Mouse (Mus musculus): ENCODE measurements around the gene Gm38431. TPM values are rescaled to one million over a fixed set of nuclear protein-coding genes. Genes with fewer than 3 reads are reported as not detected.
A peak's percentile ranks its signal among the peaks of the same experiment; 100 is the strongest.

Gm38431 gene
- total and polyA plus RNA-seq, 3 experiments, result 2.8 to 382 (median 95.6) TPM

GRCm38 (mm10) chr9:21039779-21040178 lies 52.0 kb downstream of the Gm38431 start:
- Histone ChIP-seq H3K9me3 (replicated peaks) (no peaks in the 10 kb centered on the region), H3K27me3 (ENCODE audit: insufficient read depth, low read length) (peaks cover 10% of the 10 kb centered on the region; the same call in 1 of the 2 replicates), H3K4me1 (ENCODE audit: insufficient read depth, low read depth, low read length) (peaks cover 36% of the 10 kb centered on the region), H3K36me3 (replicated peaks) (peaks cover 5% of the 10 kb centered on the region), H3K4me3 (ENCODE audit: low read depth, low read length) (no peak overlapping the region)
- ATAC-seq (ENCODE audit: extremely low read depth, insufficient number of reproducible peaks, low FRiP score, poor library complexity, severe bottlenecking) (peak; percentile 40; the same call in 1 of the 2 replicates), DNase-seq (ENCODE audit: low spot score) (no peak)
- peak; percentile 35; the same call in 1 of the 2 replicates for TF ChIP-seq TAL1 (conservative IDR thresholded peaks at IDR 0.05; ENCODE audit: low read depth, low read length)
- TF ChIP-seq CTCF (IDR thresholded peaks at IDR 0.05; ENCODE audit: low read depth, low read length), result no peak

- Histone ChIP-seq H3K36me3 (replicated peaks) (peaks cover 5% of the 10 kb centered on the region), H3K9me3 (replicated peaks) (no peaks in the 10 kb centered on the region), H3K27me3 (ENCODE audit: insufficient read depth, low read length) (peaks cover 10% of the 10 kb centered on the region; the same call in 1 of the 2 replicates), H3K4me3 (ENCODE audit: low read depth, low read length) (no peak overlapping the region), H3K4me1 (ENCODE audit: insufficient read depth, low read depth, low read length) (peaks cover 50% of the 10 kb centered on the region)
- no peak for TF ChIP-seq TAL1 (conservative IDR thresholded peaks at IDR 0.05; ENCODE audit: low read depth, low read length)
- no peak for TF ChIP-seq GATA1 (IDR thresholded peaks at IDR 0.05; ENCODE audit: borderline replicate concordance, low read length)
- TF ChIP-seq CTCF (IDR thresholded peaks at IDR 0.05; ENCODE audit: low read depth, low read length), result no peak
- TF ChIP-seq GATA2 (IDR thresholded peaks at IDR 0.05; ENCODE audit: borderline replicate concordance, low read depth, low read length), result no peak
- TF ChIP-seq POLR2AphosphoS5 (IDR thresholded peaks at IDR 0.05; ENCODE audit: insufficient replicate concordance, low read depth, low read length), result no peak
- ATAC-seq (ENCODE audit: extremely low read depth, insufficient number of reproducible peaks, low FRiP score, poor library complexity, severe bottlenecking) (no peak), DNase-seq (ENCODE audit: low spot score) (no peak)
Measured at GRCm38 (mm10) chr9:21037481-21037891, 54.3 kb downstream of the Gm38431 start.

- H3K36me3 ChIP-seq (replicated peaks), result peaks cover 5% of the 10 kb centered on the region
- ATAC-seq (ENCODE audit: extremely low read depth, insufficient number of reproducible peaks, low FRiP score, poor library complexity, severe bottlenecking), result no peak
- peaks cover 57% of the 10 kb centered on the region for H3K4me1 ChIP-seq (ENCODE audit: insufficient read depth, low read depth, low read length)
- H3K9me3 ChIP-seq (replicated peaks), result no peaks in the 10 kb centered on the region
- H3K27me3 ChIP-seq (ENCODE audit: insufficient read depth, low read length), result peaks cover 10% of the 10 kb centered on the region; the same call in 1 of the 2 replicates
- no peak for DNase-seq (ENCODE audit: low spot score)
- no peak for TF ChIP-seq GATA1 (IDR thresholded peaks at IDR 0.05; ENCODE audit: borderline replicate concordance, low read length)
- no peak for TF ChIP-seq GATA2 (IDR thresholded peaks at IDR 0.05; ENCODE audit: borderline replicate concordance, low read depth, low read length)
- TF ChIP-seq POLR2AphosphoS5 (IDR thresholded peaks at IDR 0.05; ENCODE audit: insufficient replicate concordance, low read depth, low read length), result no peak
- TF ChIP-seq TAL1 (conservative IDR thresholded peaks at IDR 0.05; ENCODE audit: low read depth, low read length), result no peak
- no peak for TF ChIP-seq CTCF (IDR thresholded peaks at IDR 0.05; ENCODE audit: low read depth, low read length)
- no peak overlapping the region for H3K4me3 ChIP-seq (ENCODE audit: low read depth, low read length)
Measured at GRCm38 (mm10) chr9:21036666-21037065, 55.1 kb downstream of the Gm38431 start.

GRCm38 (mm10) chr9:21036161-21036560 lies 55.6 kb downstream of the Gm38431 start:
- peaks cover 5% of the 10 kb centered on the region for H3K36me3 ChIP-seq (replicated peaks)
- DNase-seq (ENCODE audit: low spot score) (no peak), ATAC-seq (ENCODE audit: extremely low read depth, insufficient number of reproducible peaks, low FRiP score, poor library complexity, severe bottlenecking) (no peak)
- no peak for TF ChIP-seq GATA2 (IDR thresholded peaks at IDR 0.05; ENCODE audit: borderline replicate concordance, low read depth, low read length)
- no peak for TF ChIP-seq CTCF (IDR thresholded peaks at IDR 0.05; ENCODE audit: low read depth, low read length)
- no peaks in the 10 kb centered on the region for H3K9me3 ChIP-seq (replicated peaks)
- H3K4me1 ChIP-seq (ENCODE audit: insufficient read depth, low read depth, low read length), result peaks cover 57% of the 10 kb centered on the region
- peaks cover 10% of the 10 kb centered on the region; the same call in 1 of the 2 replicates for H3K27me3 ChIP-seq (ENCODE audit: insufficient read depth, low read length)
- H3K4me3 ChIP-seq (ENCODE audit: low read depth, low read length), result no peak overlapping the region

DNA sequence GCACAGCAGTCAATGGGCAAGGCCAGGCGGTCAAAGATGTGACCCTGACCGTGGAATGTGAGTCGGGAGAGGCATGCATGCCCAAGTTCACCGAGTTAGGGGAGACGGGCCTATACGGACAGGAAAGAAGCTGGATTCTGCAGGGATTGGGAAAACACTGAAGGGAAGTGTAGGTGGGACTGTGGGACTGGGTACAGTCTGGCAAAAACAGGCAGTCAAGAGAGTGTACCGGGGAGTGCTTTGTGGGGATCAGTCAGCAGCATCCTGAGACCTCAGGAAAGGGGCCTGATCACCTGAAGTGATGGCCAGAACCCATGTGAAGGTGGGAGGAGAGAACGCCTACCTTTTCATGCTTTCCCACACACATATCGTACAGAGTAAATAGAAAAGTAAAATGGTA lies 56.2 kb downstream of the Gm38431 start:
- Histone ChIP-seq H3K4me3 (ENCODE audit: low read depth, low read length) (no peak overlapping the region), H3K9me3 (replicated peaks) (no peaks in the 10 kb centered on the region), H3K4me1 (ENCODE audit: insufficient read depth, low read depth, low read length) (peaks cover 55% of the 10 kb centered on the region), H3K27me3 (ENCODE audit: insufficient read depth, low read length) (peaks cover 10% of the 10 kb centered on the region; the same call in 1 of the 2 replicates), H3K36me3 (replicated peaks) (peaks cover 5% of the 10 kb centered on the region)
- no peak for TF ChIP-seq POLR2AphosphoS5 (IDR thresholded peaks at IDR 0.05; ENCODE audit: insufficient replicate concordance, low read depth, low read length)
- TF ChIP-seq GATA2 (IDR thresholded peaks at IDR 0.05; ENCODE audit: borderline replicate concordance, low read depth, low read length), result no peak
- no peak for TF ChIP-seq TAL1 (conservative IDR thresholded peaks at IDR 0.05; ENCODE audit: low read depth, low read length)
- no peak for TF ChIP-seq GATA1 (IDR thresholded peaks at IDR 0.05; ENCODE audit: borderline replicate concordance, low read length)
- TF ChIP-seq CTCF (IDR thresholded peaks at IDR 0.05; ENCODE audit: low read depth, low read length), result no peak
- DNase-seq (ENCODE audit: low spot score) (no peak), ATAC-seq (ENCODE audit: extremely low read depth, insufficient number of reproducible peaks, low FRiP score, poor library complexity, severe bottlenecking) (no peak)

DNA sequence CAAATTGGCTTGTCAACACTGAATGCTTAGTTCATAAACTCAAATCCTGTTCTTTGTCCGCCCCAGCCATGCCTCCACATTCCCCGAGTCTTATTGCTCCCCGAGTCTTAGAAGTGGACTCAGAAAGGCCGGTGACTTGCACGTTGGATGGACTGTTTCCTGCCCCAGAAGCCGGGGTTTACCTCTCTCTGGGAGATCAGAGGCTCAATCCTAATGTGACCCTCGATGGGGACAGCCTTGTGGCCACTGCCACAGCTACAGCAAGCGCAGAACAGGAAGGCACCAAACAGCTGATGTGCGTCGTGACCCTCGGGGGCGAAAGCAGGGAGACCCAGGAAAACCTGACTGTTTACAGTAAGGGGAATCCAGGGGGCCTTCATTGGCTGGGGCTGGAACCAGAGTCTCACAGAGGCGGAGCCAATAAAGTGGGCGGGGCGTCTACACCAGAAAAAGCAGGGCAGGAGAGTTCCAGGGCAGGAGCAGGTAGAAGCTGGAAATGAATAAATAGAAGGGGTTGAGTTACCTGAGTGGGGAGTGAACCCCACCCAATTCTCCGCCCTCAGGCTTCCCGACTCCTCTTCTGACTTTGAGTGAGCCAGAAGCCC lies 57.2 kb downstream of the Gm38431 start:
- Histone ChIP-seq H3K9me3 (replicated peaks) (no peaks in the 10 kb centered on the region), H3K4me3 (ENCODE audit: low read depth, low read length) (no peak overlapping the region), H3K27me3 (ENCODE audit: insufficient read depth, low read length) (peaks cover 10% of the 10 kb centered on the region; the same call in 1 of the 2 replicates), H3K4me1 (ENCODE audit: insufficient read depth, low read depth, low read length) (peaks cover 54% of the 10 kb centered on the region), H3K36me3 (replicated peaks) (peaks cover 5% of the 10 kb centered on the region)
- TF ChIP-seq GATA2 (IDR thresholded peaks at IDR 0.05; ENCODE audit: borderline replicate concordance, low read depth, low read length) (no peak), GATA1 (IDR thresholded peaks at IDR 0.05; ENCODE audit: borderline replicate concordance, low read length) (no peak), TAL1 (conservative IDR thresholded peaks at IDR 0.05; ENCODE audit: low read depth, low read length) (no peak), POLR2AphosphoS5 (IDR thresholded peaks at IDR 0.05; ENCODE audit: insufficient replicate concordance, low read depth, low read length) (no peak), CTCF (IDR thresholded peaks at IDR 0.05; ENCODE audit: low read depth, low read length) (no peak)
- ATAC-seq (ENCODE audit: extremely low read depth, insufficient number of reproducible peaks, low FRiP score, poor library complexity, severe bottlenecking) (no peak), DNase-seq (ENCODE audit: low spot score) (no peak)
